Comparison of ENCODE assay signal across 25 mouse cellular contexts in the genomic region with DNA sequence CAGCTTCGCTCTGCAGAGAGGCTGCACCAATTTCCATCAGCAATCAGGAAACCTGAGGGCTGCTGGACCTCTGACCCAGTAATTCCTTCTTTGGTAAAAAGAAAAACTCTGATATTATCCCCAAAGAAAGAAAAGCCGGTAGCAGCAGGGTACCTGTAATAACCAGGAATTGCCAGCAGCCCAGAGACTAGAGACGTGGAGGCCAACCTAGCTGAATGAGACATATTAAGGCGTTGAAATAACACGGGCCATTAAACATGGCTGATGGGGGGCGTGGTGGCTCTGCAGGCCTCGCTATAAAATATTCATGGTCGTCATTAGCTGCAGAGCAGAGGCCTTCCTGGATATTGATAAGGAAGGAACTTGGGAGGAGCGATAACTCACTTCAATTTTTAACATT.
DNase-seq lines count a peak whose midpoint lies in the region; ATAC-seq and TF ChIP-seq lines count a peak whose summit lies in the region.
"Had no signal": no experiment of that assay in that cellular context is flagged by ENCODE, and none has a peak within 500 bp of the region (broad histone marks: within the 10 kb centered on the region; RNA-seq: fewer than 3 reads in every experiment).

No protein-coding gene starts in this region.

- H3K4me2 ChIP-seq in hindbrain, embryonic 12.5 days (replicated peaks), result no peak overlapping the region
- H3K4me2 ChIP-seq in neural tube, embryonic 11.5 days (ENCODE audit: low read depth), result no peak overlapping the region
- H3K4me2 ChIP-seq: embryonic facial prominence, embryonic 12.5 days; embryonic facial prominence, embryonic 15.5 days; forebrain, embryonic 12.5 days; heart, embryonic 11.5 days; hindbrain, embryonic 15.5 days had no signal

- H3K4me1 ChIP-seq in hindbrain, embryonic 12.5 days, result peaks cover 3% of the 10 kb centered on the region
- H3K4me1 ChIP-seq in hindbrain, embryonic 10.5 days (replicated peaks), result peaks cover 7% of the 10 kb centered on the region; the same call in 1 of the 2 replicates
- H3K4me1 ChIP-seq in neural tube, embryonic 11.5 days (ENCODE audit: control insufficient read depth, insufficient read depth, low read length), result 0 out of 2 replicates have a peak, but pooled peaks cover 3% of the 10 kb centered on the region
- H3K4me1 ChIP-seq: embryonic facial prominence, embryonic 12.5 days; embryonic facial prominence, embryonic 15.5 days; hindbrain, embryonic 15.5 days had no signal

- H3K9me3 ChIP-seq in hindbrain, embryonic 12.5 days (replicated peaks), result no peaks in the 10 kb centered on the region
- no peaks in the 10 kb centered on the region for H3K9me3 ChIP-seq in hindbrain, embryonic 10.5 days
- no peaks in the 10 kb centered on the region for H3K9me3 ChIP-seq in neural tube, embryonic 11.5 days (ENCODE audit: control insufficient read depth, low read length)
- H3K9me3 ChIP-seq: embryonic facial prominence, embryonic 12.5 days; embryonic facial prominence, embryonic 15.5 days; forebrain, embryonic 12.5 days; hindbrain, embryonic 15.5 days had no signal

- no peak overlapping the region for H3K4me3 ChIP-seq in hindbrain, embryonic 12.5 days
- no peak overlapping the region for H3K4me3 ChIP-seq in hindbrain, embryonic 10.5 days
- H3K4me3 ChIP-seq in neural tube, embryonic 11.5 days (ENCODE audit: low read depth, low read length), result no peak overlapping the region
- H3K4me3 ChIP-seq: embryonic facial prominence, embryonic 12.5 days; embryonic facial prominence, embryonic 15.5 days; erythroblast, embryonic 14.5 days; forebrain, embryonic 12.5 days; gastrocnemius, adult 2 months; hindbrain, embryonic 15.5 days had no signal

- WGBS in hindbrain, embryonic 12.5 days, result 54% methylated on average over 9 of the region's 9 CpGs
- 82% methylated on average over 9 of the region's 9 CpGs for WGBS in hindbrain, embryonic 10.5 days
- WGBS in neural tube, embryonic 11.5 days, result 45% methylated on average over 9 of the region's 9 CpGs

- H3K9ac ChIP-seq in hindbrain, embryonic 12.5 days, result no peak overlapping the region
- H3K9ac ChIP-seq in neural tube, embryonic 11.5 days (ENCODE audit: low read length), result no peak overlapping the region
- H3K9ac ChIP-seq: embryonic facial prominence, embryonic 12.5 days; embryonic facial prominence, embryonic 15.5 days; forebrain, embryonic 12.5 days; hindbrain, embryonic 15.5 days had no signal

- H3K27ac ChIP-seq in hindbrain, embryonic 12.5 days, result peak overlapping the region; percentile 52; the same call in 1 of the 2 replicates
- H3K27ac ChIP-seq in hindbrain, embryonic 10.5 days, result no peak overlapping the region
- H3K27ac ChIP-seq in neural tube, embryonic 11.5 days (ENCODE audit: low read depth, low read length), result peak overlapping the region; percentile 42; the same call in 1 of the 2 replicates
- H3K27ac ChIP-seq: embryonic facial prominence, embryonic 12.5 days; embryonic facial prominence, embryonic 15.5 days; forebrain, embryonic 12.5 days; gastrocnemius, adult 2 months; hindbrain, embryonic 15.5 days had no signal

- H3K27me3 ChIP-seq in hindbrain, embryonic 12.5 days, result 0 out of 2 replicates have a peak, but pooled peaks cover 3% of the 10 kb centered on the region
- H3K27me3 ChIP-seq in hindbrain, embryonic 10.5 days (ENCODE audit: insufficient read depth, poor library complexity, severe bottlenecking), result 0 out of 2 replicates have a peak, but pooled peaks cover 5% of the 10 kb centered on the region
- no peaks in the 10 kb centered on the region for H3K27me3 ChIP-seq in neural tube, embryonic 11.5 days (ENCODE audit: control insufficient read depth, insufficient read depth, low read length)
- H3K27me3 ChIP-seq: embryonic facial prominence, embryonic 12.5 days had no signal

- no peak for DNase-seq in hindbrain, embryonic 10.5 days (ENCODE audit: low spot score)
- peak; percentile 46 for DNase-seq in neural tube, embryonic 11.5 days (ENCODE audit: low spot score)
- DNase-seq in neural tube, embryonic 10.5 days (ENCODE audit: extremely low spot score, low spot score), result no peak
- peak; percentile 51 for DNase-seq in brain, embryonic 14.5 days (ENCODE audit: low read depth)
- DNase-seq in mesoderm, embryonic 11.5 days (ENCODE audit: low read depth, low spot score), result peak; percentile 25
- DNase-seq in left cerebral cortex, adult 18-20 months (ENCODE audit: low spot score in 2 of 2), result no peak
- DNase-seq in right cerebral cortex, postnatal 36 days (ENCODE audit: low spot score in 2 of 2), result no peak
- DNase-seq: adrenal gland, adult 2 months; adrenal gland, postnatal 14 days; cerebellum, adult 11-12 months; cerebellum, adult 8-10 months; cerebellum, postnatal 10 days; cerebellum, postnatal 36 days; gastrocnemius, adult 2 months; gastrocnemius, postnatal 14 days; heart, adult 11 months had no signal

- TF ChIP-seq CTCF in brain, embryonic 14.5 days (IDR thresholded peaks at IDR 0.05; ENCODE audit: borderline replicate concordance, extremely low read depth, insufficient read depth, insufficient read length), result no peak

- no peak for TF ChIP-seq POLR2A in brain, embryonic 14.5 days (IDR thresholded peaks at IDR 0.05; ENCODE audit: borderline replicate concordance, extremely low read depth, insufficient read depth, insufficient read length, poor library complexity, severe bottlenecking)

- ATAC-seq in hindbrain, embryonic 12.5 days (ENCODE audit: low FRiP score), result no peak
- no peak for ATAC-seq in neural tube, embryonic 11.5 days (ENCODE audit: insufficient read depth, low FRiP score, low TSS enrichment)
- ATAC-seq: CD4-positive, CD25-positive, alpha-beta regulatory T cell, adult 4 months; forebrain, embryonic 16.5 days had no signal

- no peaks in the 10 kb centered on the region for H3K36me3 ChIP-seq in hindbrain, embryonic 12.5 days
- no peaks in the 10 kb centered on the region for H3K36me3 ChIP-seq in hindbrain, embryonic 10.5 days
- H3K36me3 ChIP-seq in neural tube, embryonic 11.5 days (ENCODE audit: control insufficient read depth, insufficient read depth, low read length), result no peaks in the 10 kb centered on the region
- H3K36me3 ChIP-seq: embryonic facial prominence, embryonic 12.5 days; embryonic facial prominence, embryonic 15.5 days; forebrain, embryonic 12.5 days; hindbrain, embryonic 15.5 days had no signal

Comparison
In these comparisons a context has a peak if more than half of its experiments do, and no peak if none do; other contexts are left out.
1. DNase-seq: peak in neural tube, embryonic 11.5 days (single experiment), brain, embryonic 14.5 days (single experiment) and mesoderm, embryonic 11.5 days (single experiment); none in hindbrain, embryonic 10.5 days (single experiment), neural tube, embryonic 10.5 days (single experiment), left cerebral cortex, adult 18-20 months (0 of 2) and right cerebral cortex, postnatal 36 days (0 of 2).